Mouse (Mus musculus): Measurements from ENCODE around the gene Arhgap19. TPM values are rescaled to one million over a fixed set of nuclear protein-coding genes. Genes with fewer than 3 reads are reported as not detected.

Gene Arhgap19
- polyA plus RNA-seq, 1 experiment from 2014 or later = 3.5 TPM

DNA sequence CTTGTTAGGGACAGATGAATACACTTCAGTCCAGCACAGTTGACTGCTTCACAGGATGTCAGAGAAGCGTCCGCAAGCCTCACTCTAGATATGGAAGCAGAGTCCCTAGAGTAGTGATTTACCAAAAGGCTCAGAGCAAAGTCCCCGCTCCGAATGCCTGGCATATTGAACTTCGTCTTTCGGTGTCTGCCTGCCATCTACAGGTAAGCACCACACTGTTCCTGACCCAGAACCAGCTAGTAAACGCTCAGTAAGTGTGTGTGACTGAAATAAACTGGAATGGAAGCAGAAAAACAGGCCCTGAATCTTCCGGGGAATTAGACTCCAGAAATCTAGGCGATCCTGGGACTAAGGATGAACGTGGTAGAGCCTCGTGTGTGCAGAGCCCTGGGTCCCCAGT is 49.9 kb downstream of the Arhgap19 start:
- Histone ChIP-seq H3K4me2 (replicated peaks; ENCODE audit: low read depth) (no peak overlapping the region), H3K9me3 (ENCODE audit: control insufficient read depth, low read length) (no peaks in the 10 kb centered on the region), H3K27ac (replicated peaks) (no peak overlapping the region), H3K27me3 (ENCODE audit: control insufficient read depth, insufficient read depth, low read length) (no peaks in the 10 kb centered on the region), H3K9ac (ENCODE audit: low read length) (no peak overlapping the region), H3K36me3 (ENCODE audit: control insufficient read depth, insufficient read depth, low read length) (no peaks in the 10 kb centered on the region), H3K4me3 (ENCODE audit: low read depth, low read length) (no peak overlapping the region), H3K4me1 (replicated peaks; ENCODE audit: control insufficient read depth, insufficient read depth) (no peaks in the 10 kb centered on the region)
- TF ChIP-seq EP300 (optimal IDR thresholded peaks at IDR 0.05) (no peak), CTCF (IDR thresholded peaks at IDR 0.05; ENCODE audit: low read depth) (no peak)
- no peak for DNase-seq (ENCODE audit: low spot score)
- ATAC-seq (ENCODE audit: low FRiP score, low TSS enrichment) = no peak
- 77% methylated on average over 11 of the region's 11 CpGs for WGBS

DNA sequence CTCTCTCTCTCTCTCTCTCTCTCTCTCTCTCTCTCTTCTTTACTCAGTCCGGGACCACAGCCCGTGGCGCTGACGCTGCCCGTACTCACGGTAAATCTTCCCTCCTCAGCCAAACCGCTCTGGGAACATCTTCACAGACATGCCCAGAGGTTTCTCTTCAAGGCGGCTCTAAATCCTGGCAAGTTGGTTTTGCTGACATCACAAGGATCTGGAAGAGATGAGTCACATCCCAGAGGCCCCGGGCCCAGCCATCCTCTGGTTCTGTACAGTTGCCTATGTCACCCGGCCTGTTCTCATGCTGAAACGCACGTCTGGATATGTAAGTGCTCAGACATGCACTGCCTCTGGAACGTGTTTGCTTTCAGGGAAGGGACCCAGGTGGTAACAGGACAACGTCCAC is 54.4 kb downstream of the Arhgap19 start:
- Histone ChIP-seq H3K9ac (ENCODE audit: low read length) (no peak overlapping the region), H3K27me3 (ENCODE audit: control insufficient read depth, insufficient read depth, low read length) (peaks cover 7% of the 10 kb centered on the region; the same call in 1 of the 2 replicates), H3K36me3 (ENCODE audit: control insufficient read depth, insufficient read depth, low read length) (no peaks in the 10 kb centered on the region), H3K9me3 (ENCODE audit: control insufficient read depth, low read length) (no peaks in the 10 kb centered on the region), H3K4me2 (replicated peaks; ENCODE audit: low read depth) (no peak overlapping the region), H3K4me3 (ENCODE audit: low read depth, low read length) (no peak overlapping the region), H3K27ac (replicated peaks) (no peak overlapping the region), H3K4me1 (replicated peaks; ENCODE audit: control insufficient read depth, insufficient read depth) (peaks cover 3% of the 10 kb centered on the region; the same call in 1 of the 2 replicates)
- no peak for TF ChIP-seq CTCF (IDR thresholded peaks at IDR 0.05; ENCODE audit: low read depth)
- TF ChIP-seq EP300 (optimal IDR thresholded peaks at IDR 0.05) = no peak
- ATAC-seq (ENCODE audit: low FRiP score, low TSS enrichment) (peak; percentile 51), DNase-seq (ENCODE audit: low spot score) (no peak)
- 69% methylated on average over 14 of the region's 14 CpGs for WGBS

DNA sequence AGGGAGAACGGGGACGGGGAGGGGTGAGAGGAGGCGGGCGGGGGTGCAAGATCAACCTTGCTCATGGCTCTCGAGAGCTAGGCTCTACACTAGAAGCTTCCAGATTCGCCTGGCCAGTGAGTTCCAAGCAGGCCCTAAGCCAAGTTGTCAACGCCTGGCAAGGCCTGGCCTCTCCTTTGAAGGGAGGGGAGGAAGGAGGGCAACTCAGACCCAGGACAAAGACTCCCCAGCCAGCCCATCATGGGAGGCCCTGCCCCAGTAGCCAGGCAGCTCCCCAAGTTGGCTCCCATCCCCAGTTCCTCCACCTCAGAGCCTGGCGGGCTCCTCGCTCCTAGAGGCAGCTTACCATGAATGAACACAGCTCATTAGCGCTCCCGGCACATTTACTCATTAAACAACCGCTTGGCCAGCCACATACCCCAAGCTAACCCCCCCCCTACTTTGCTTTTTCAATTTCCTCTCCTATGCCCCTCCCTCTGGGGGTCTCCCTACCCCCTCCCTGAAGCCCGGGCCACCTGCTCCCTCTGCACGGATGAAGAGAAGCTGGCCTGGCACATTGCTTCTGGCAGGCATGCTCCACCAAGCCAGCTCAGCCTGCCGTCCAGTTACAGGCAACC is 55.8 kb downstream of the Arhgap19 start:
- H3K27me3 ChIP-seq (ENCODE audit: control insufficient read depth, insufficient read depth, low read length) = peaks cover 10% of the 10 kb centered on the region; the same call in 1 of the 2 replicates
- WGBS = 53% methylated on average over 15 of the region's 15 CpGs
- no peak overlapping the region for H3K9ac ChIP-seq (ENCODE audit: low read length)
- H3K9me3 ChIP-seq (ENCODE audit: control insufficient read depth, low read length) = no peaks in the 10 kb centered on the region
- H3K36me3 ChIP-seq (ENCODE audit: control insufficient read depth, insufficient read depth, low read length) = no peaks in the 10 kb centered on the region
- DNase-seq (ENCODE audit: low spot score) (no peak), ATAC-seq (ENCODE audit: low FRiP score, low TSS enrichment) (no peak)
- no peak for TF ChIP-seq CTCF (IDR thresholded peaks at IDR 0.05; ENCODE audit: low read depth)
- TF ChIP-seq EP300 (optimal IDR thresholded peaks at IDR 0.05) = no peak
- no peak overlapping the region for H3K4me2 ChIP-seq (replicated peaks; ENCODE audit: low read depth)
- H3K4me1 ChIP-seq (replicated peaks; ENCODE audit: control insufficient read depth, insufficient read depth) = peaks cover 3% of the 10 kb centered on the region; the same call in 1 of the 2 replicates
- H3K27ac ChIP-seq (replicated peaks) = no peak overlapping the region
- H3K4me3 ChIP-seq (ENCODE audit: low read depth, low read length) = no peak overlapping the region

DNA sequence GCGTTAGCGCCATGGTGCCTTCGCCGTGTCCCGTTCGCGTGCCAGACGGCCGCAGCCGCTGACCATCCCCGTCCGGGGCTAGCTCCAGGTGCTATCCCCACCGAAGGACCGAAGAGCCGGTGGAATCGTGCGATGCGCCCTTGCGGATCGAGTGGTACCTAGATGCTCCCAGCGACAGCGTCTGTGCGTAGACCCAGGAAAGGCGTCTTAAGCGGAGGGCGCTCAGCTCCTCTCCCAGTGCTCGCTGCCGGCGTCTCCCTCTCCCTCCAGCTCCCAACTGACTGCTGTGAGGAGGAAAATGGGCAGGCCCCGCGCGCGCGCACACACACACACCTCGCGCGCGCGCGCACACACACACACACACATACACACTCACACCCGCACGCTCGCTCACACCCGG is 58.5 kb downstream of the Arhgap19 start, which contains the start of gene Slit1:
TSS of gene Slit1 (minus strand) at position 270 of the 400 bp plus-strand sequence.
- peaks cover 10% of the 10 kb centered on the region; the same call in 1 of the 2 replicates for H3K27me3 ChIP-seq (ENCODE audit: control insufficient read depth, insufficient read depth, low read length)
- peak; percentile 21 for DNase-seq (ENCODE audit: low spot score)
- H3K4me3 ChIP-seq (ENCODE audit: low read depth, low read length) = peak within 1 kb of the TSS; percentile 35
- H3K9me3 ChIP-seq (ENCODE audit: control insufficient read depth, low read length) = no peaks in the 10 kb centered on the region
- H3K27ac ChIP-seq (replicated peaks) = no peak within 1 kb of the TSS
- peak within 1 kb of the TSS; percentile 60 for H3K4me2 ChIP-seq (replicated peaks; ENCODE audit: low read depth)
- H3K9ac ChIP-seq (ENCODE audit: low read length) = no peak within 1 kb of the TSS
- under 1% methylated on average over 31 of the region's 44 CpGs for WGBS
- H3K4me1 ChIP-seq (replicated peaks; ENCODE audit: control insufficient read depth, insufficient read depth) = peaks cover 3% of the 10 kb centered on the region; the same call in 1 of the 2 replicates
- TF ChIP-seq EP300 (optimal IDR thresholded peaks at IDR 0.05) (no peak), CTCF (IDR thresholded peaks at IDR 0.05; ENCODE audit: low read depth) (no peak)
- H3K36me3 ChIP-seq (ENCODE audit: control insufficient read depth, insufficient read depth, low read length) = no peaks in the 10 kb centered on the region
- no peak for ATAC-seq (ENCODE audit: low FRiP score, low TSS enrichment)

DNA sequence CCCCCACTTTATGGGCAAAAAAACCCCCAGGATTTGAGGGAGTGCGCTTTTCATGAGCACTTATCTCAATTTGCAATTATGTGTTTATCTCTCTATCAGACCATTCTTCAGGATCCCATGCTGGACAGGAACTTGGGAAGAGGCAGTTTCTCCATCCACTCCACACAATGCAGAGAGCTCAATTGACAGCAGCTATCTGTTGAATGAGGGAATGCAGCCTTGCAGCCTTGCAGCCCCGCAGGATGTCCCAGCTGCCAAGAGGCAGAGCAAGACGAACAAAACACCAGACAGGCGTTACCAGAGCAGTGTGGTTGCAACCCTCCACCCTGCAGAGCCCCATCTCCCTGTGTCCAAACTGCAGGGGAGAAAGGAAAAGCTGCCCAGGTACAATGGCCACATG is 63.0 kb downstream of the Arhgap19 start:
- no peak overlapping the region for H3K4me2 ChIP-seq (replicated peaks; ENCODE audit: low read depth)
- H3K27me3 ChIP-seq (ENCODE audit: control insufficient read depth, insufficient read depth, low read length) = peaks cover 10% of the 10 kb centered on the region; the same call in 1 of the 2 replicates
- TF ChIP-seq CTCF (IDR thresholded peaks at IDR 0.05; ENCODE audit: low read depth) (no peak), EP300 (optimal IDR thresholded peaks at IDR 0.05) (no peak)
- no peaks in the 10 kb centered on the region for H3K36me3 ChIP-seq (ENCODE audit: control insufficient read depth, insufficient read depth, low read length)
- no peaks in the 10 kb centered on the region for H3K9me3 ChIP-seq (ENCODE audit: control insufficient read depth, low read length)
- DNase-seq (ENCODE audit: low spot score) (no peak), ATAC-seq (ENCODE audit: low FRiP score, low TSS enrichment) (no peak)
- H3K4me1 ChIP-seq (replicated peaks; ENCODE audit: control insufficient read depth, insufficient read depth) = peaks cover 3% of the 10 kb centered on the region; the same call in 1 of the 2 replicates
- no peak overlapping the region for H3K27ac ChIP-seq (replicated peaks)
- H3K9ac ChIP-seq (ENCODE audit: low read length) = no peak overlapping the region
- WGBS = 25% methylated on average over 4 of the region's 4 CpGs
- H3K4me3 ChIP-seq (ENCODE audit: low read depth, low read length) = no peak overlapping the region

DNA sequence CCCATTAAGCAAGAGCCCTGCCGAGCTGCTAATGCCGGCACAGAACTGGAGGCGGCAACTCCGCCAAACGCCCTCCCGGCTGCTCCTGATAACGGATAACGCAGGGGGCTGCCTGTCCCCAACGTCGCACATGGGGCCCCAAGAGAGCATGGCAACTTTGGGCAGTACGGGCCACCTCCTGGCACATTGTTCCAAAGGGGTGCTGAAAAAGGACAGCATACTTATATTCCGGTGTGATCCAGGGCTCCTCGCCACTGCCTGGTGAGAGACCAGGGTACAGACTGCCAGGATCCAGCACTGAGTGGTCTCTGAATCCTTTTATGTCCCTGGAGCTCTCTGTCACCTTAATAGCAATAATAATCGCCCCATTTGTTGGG is 63.4 kb downstream of the Arhgap19 start:
- WGBS = 9% methylated on average over 14 of the region's 14 CpGs
- TF ChIP-seq CTCF (IDR thresholded peaks at IDR 0.05; ENCODE audit: low read depth) (no peak), EP300 (optimal IDR thresholded peaks at IDR 0.05) (no peak)
- Histone ChIP-seq H3K27me3 (ENCODE audit: control insufficient read depth, insufficient read depth, low read length) (peaks cover 8% of the 10 kb centered on the region; the same call in 1 of the 2 replicates), H3K4me2 (replicated peaks; ENCODE audit: low read depth) (no peak overlapping the region), H3K36me3 (ENCODE audit: control insufficient read depth, insufficient read depth, low read length) (no peaks in the 10 kb centered on the region), H3K9ac (ENCODE audit: low read length) (no peak overlapping the region), H3K27ac (replicated peaks) (no peak overlapping the region), H3K4me1 (replicated peaks; ENCODE audit: control insufficient read depth, insufficient read depth) (peaks cover 3% of the 10 kb centered on the region; the same call in 1 of the 2 replicates), H3K4me3 (ENCODE audit: low read depth, low read length) (no peak overlapping the region), H3K9me3 (ENCODE audit: control insufficient read depth, low read length) (no peaks in the 10 kb centered on the region)
- ATAC-seq (ENCODE audit: low FRiP score, low TSS enrichment) = no peak
- DNase-seq (ENCODE audit: low spot score) = no peak

All from stomach, postnatal 0 days (tissue).